Mouse (Mus musculus) bone marrow macrophage, adult 2 months (primary cell): ENCODE measurements around the gene 2310007B03Rik.

ENCODE experiments used
- CTCF ChIP-seq: IDR thresholded peaks from 2 replicates; pipeline ENCODE4 v1.5.1; 2012; ENCODE audit warnings: low read depth, mild to moderate bottlenecking, low read length, moderate library complexity
- POLR2A ChIP-seq: IDR thresholded peaks from 2 replicates; pipeline ENCODE4 v1.6.1; 2012; ENCODE audit warnings: mild to moderate bottlenecking, low read depth, low read length, borderline replicate concordance

DNA sequence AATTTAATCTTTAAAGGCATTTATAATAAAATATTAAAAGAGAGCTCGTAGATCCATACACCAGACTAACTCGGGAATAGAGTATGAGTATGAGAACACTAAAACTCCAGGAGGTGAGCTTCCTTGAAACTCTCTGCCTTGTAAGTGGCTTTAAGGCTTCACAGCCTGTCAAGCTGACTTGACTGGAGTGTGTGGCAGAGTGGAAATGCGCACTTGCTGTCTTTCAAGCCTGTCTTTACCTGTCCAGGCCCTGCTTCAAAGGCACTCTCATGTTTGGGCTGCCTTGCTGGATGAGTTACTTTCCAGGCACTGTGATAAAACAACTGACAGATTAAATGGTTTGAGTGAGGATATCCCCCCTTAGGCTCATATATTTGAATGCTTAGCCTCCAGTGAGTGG, 37.2 kb upstream of the 2310007B03Rik start:
- TF ChIP-seq CTCF (no peak), POLR2A (no peak)
